Comparison of ENCODE assay signal across 21 mouse cellular contexts in the genomic region with DNA sequence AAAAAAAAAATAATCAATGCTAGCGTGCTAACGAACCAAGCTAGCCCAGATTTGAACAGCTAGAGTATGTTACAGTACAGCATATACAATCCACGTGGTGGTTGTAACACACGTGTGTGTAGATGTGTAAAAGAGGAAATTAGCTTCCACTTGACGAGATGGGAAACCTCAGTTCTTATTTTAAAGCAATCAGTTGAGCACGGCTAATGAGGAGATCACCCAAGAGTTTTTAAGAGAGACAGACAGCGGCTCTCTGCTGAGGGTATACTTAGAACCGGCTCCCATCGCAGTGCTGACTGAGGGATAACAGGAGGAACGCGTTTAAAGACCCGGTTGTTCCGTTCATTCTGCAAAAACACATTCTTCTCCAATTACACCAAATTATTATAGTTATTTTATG.
DNase-seq lines count a peak whose midpoint lies in the region; ATAC-seq and TF ChIP-seq lines count a peak whose summit lies in the region.
"Had no signal": no experiment of that assay in that cellular context is flagged by ENCODE, and none has a peak within 500 bp of the region (broad histone marks: within the 10 kb centered on the region; RNA-seq: fewer than 3 reads in every experiment).

No protein-coding gene starts in this region.

- WGBS in intestine, embryonic 14.5 days, result 60% methylated on average over 13 of the region's 13 CpGs
- 68% methylated on average over 13 of the region's 13 CpGs for WGBS in intestine, postnatal 0 days
- 60% methylated on average over 13 of the region's 13 CpGs for WGBS in lung, postnatal 0 days
- 22% methylated on average over 13 of the region's 13 CpGs for WGBS in forebrain, embryonic 14.5 days
- 63% methylated on average over 13 of the region's 13 CpGs for WGBS in stomach, embryonic 15.5 days
- WGBS in midbrain, embryonic 10.5 days, result 80% methylated on average over 13 of the region's 13 CpGs
- WGBS in heart, adult 2 months, result 83% methylated on average over 13 of the region's 13 CpGs

- no peaks in the 10 kb centered on the region for H3K79me2 ChIP-seq in heart, adult 2 months (replicated peaks; ENCODE audit: control insufficient read depth, insufficient read depth, low read length)

- no peak for TF ChIP-seq CTCF in intestine, postnatal 0 days (IDR thresholded peaks at IDR 0.05; ENCODE audit: low read depth)
- TF ChIP-seq CTCF in lung, postnatal 0 days (IDR thresholded peaks at IDR 0.05), result no peak
- no peak for TF ChIP-seq CTCF in heart, adult 2 months (IDR thresholded peaks at IDR 0.05)

- H3K9ac ChIP-seq in intestine, embryonic 14.5 days (ENCODE audit: low read length), result no peak overlapping the region
- H3K9ac ChIP-seq in intestine, postnatal 0 days (ENCODE audit: low read depth, low read length), result no peak overlapping the region
- H3K9ac ChIP-seq in lung, postnatal 0 days (replicated peaks; ENCODE audit: low read depth), result no peak overlapping the region
- no peak overlapping the region for H3K9ac ChIP-seq in forebrain, embryonic 14.5 days (ENCODE audit: low read length)
- H3K9ac ChIP-seq in stomach, embryonic 15.5 days, result no peak overlapping the region
- H3K9ac ChIP-seq in heart, adult 2 months (ENCODE audit: low read depth, low read length), result no peak overlapping the region
- H3K9ac ChIP-seq: hindbrain, embryonic 14.5 days; liver, embryonic 14.5 days had no signal

- no peak overlapping the region for H3K4me3 ChIP-seq in intestine, embryonic 14.5 days (ENCODE audit: low read depth, low read length)
- no peak overlapping the region for H3K4me3 ChIP-seq in intestine, postnatal 0 days (ENCODE audit: low read depth, low read length)
- H3K4me3 ChIP-seq in lung, postnatal 0 days (ENCODE audit: low read depth, low read length), result no peak overlapping the region
- H3K4me3 ChIP-seq in forebrain, embryonic 14.5 days (ENCODE audit: low read depth, low read length), result no peak overlapping the region
- no peak overlapping the region for H3K4me3 ChIP-seq in stomach, embryonic 15.5 days (replicated peaks)
- no peak overlapping the region for H3K4me3 ChIP-seq in midbrain, embryonic 10.5 days
- H3K4me3 ChIP-seq in heart, adult 2 months, result no peak overlapping the region

- 0 out of 2 replicates have a peak, but pooled peaks cover 10% of the 10 kb centered on the region for H3K4me1 ChIP-seq in intestine, embryonic 14.5 days (replicated peaks; ENCODE audit: control insufficient read depth, insufficient read depth, low read length)
- H3K4me1 ChIP-seq in intestine, postnatal 0 days (replicated peaks; ENCODE audit: control insufficient read depth, insufficient read depth, low read length), result no peaks in the 10 kb centered on the region
- H3K4me1 ChIP-seq in lung, postnatal 0 days (ENCODE audit: insufficient read depth, low read depth, low read length), result no peaks in the 10 kb centered on the region
- H3K4me1 ChIP-seq in forebrain, embryonic 14.5 days (ENCODE audit: control insufficient read depth, insufficient read depth, low read length), result peaks cover 4% of the 10 kb centered on the region; the same call in 1 of the 2 replicates
- no peaks in the 10 kb centered on the region for H3K4me1 ChIP-seq in stomach, embryonic 15.5 days
- peaks cover 15% of the 10 kb centered on the region for H3K4me1 ChIP-seq in midbrain, embryonic 10.5 days
- no peaks in the 10 kb centered on the region for H3K4me1 ChIP-seq in heart, adult 2 months (ENCODE audit: control insufficient read depth, insufficient read depth, low read length)

- no peak for TF ChIP-seq EP300 in lung, postnatal 0 days (IDR thresholded peaks at IDR 0.05)
- no peak for TF ChIP-seq EP300 in heart, adult 2 months (IDR thresholded peaks at IDR 0.05; ENCODE audit: insufficient read depth, low read depth, low read length)

- no peak for DNase-seq in intestine, embryonic 14.5 days (ENCODE audit: low spot score)
- peak; percentile 6 for DNase-seq in lung, postnatal 0 days (ENCODE audit: low spot score)
- DNase-seq in lung, postnatal 14 days, result no peak
- peak; percentile 15 for DNase-seq in forebrain, embryonic 14.5 days (ENCODE audit: low spot score)
- no peak for DNase-seq in midbrain, embryonic 10.5 days (ENCODE audit: low spot score)
- DNase-seq in heart, adult 2 months, result no peak
- DNase-seq: B cell, adult 2 months; cerebellum, adult 9-11 months; heart, adult 18-20 months; heart, postnatal 36 days; kidney, adult 11 months; right cerebral cortex, adult 18-20 months; thymus, adult 18-20 months; thymus, postnatal 4 days had no signal

- no peak for ATAC-seq in intestine, embryonic 14.5 days (replicated peaks; ENCODE audit: low FRiP score, low TSS enrichment, low read depth)
- no peak for ATAC-seq in intestine, postnatal 0 days
- no peak for ATAC-seq in lung, postnatal 0 days
- ATAC-seq in forebrain, embryonic 14.5 days, result no peak
- ATAC-seq in stomach, embryonic 15.5 days (ENCODE audit: insufficient read depth, low FRiP score, low read depth), result no peak

- no peaks in the 10 kb centered on the region for H3K27me3 ChIP-seq in intestine, embryonic 14.5 days (replicated peaks; ENCODE audit: control insufficient read depth, insufficient read depth, low read length)
- H3K27me3 ChIP-seq in intestine, postnatal 0 days (replicated peaks; ENCODE audit: control insufficient read depth, insufficient read depth, low read length), result no peaks in the 10 kb centered on the region
- H3K27me3 ChIP-seq in lung, postnatal 0 days (replicated peaks; ENCODE audit: insufficient read depth, low read length), result no peaks in the 10 kb centered on the region
- no peaks in the 10 kb centered on the region for H3K27me3 ChIP-seq in forebrain, embryonic 14.5 days (replicated peaks; ENCODE audit: control insufficient read depth, insufficient read depth, low read length)
- no peaks in the 10 kb centered on the region for H3K27me3 ChIP-seq in stomach, embryonic 15.5 days (replicated peaks)
- no peaks in the 10 kb centered on the region for H3K27me3 ChIP-seq in midbrain, embryonic 10.5 days (ENCODE audit: low read depth, poor library complexity, severe bottlenecking)
- H3K27me3 ChIP-seq in heart, adult 2 months (ENCODE audit: control insufficient read depth, insufficient read depth, low read length), result no peaks in the 10 kb centered on the region

- no peak overlapping the region for H3K4me2 ChIP-seq in intestine, embryonic 14.5 days (ENCODE audit: low read length)
- H3K4me2 ChIP-seq in intestine, postnatal 0 days (replicated peaks; ENCODE audit: low read depth), result no peak overlapping the region
- no peak overlapping the region for H3K4me2 ChIP-seq in lung, postnatal 0 days (replicated peaks; ENCODE audit: low read depth, low read length)
- no peak overlapping the region for H3K4me2 ChIP-seq in forebrain, embryonic 14.5 days (ENCODE audit: low read length)
- no peak overlapping the region for H3K4me2 ChIP-seq in stomach, embryonic 15.5 days
- H3K4me2 ChIP-seq: hindbrain, embryonic 14.5 days; midbrain, embryonic 11.5 days had no signal

- TF ChIP-seq POLR2A in heart, adult 2 months (IDR thresholded peaks at IDR 0.05; ENCODE audit: insufficient read depth, low read depth, low read length), result no peak

- no peaks in the 10 kb centered on the region for H3K9me3 ChIP-seq in intestine, embryonic 14.5 days (ENCODE audit: control insufficient read depth, low read length)
- H3K9me3 ChIP-seq in intestine, postnatal 0 days (ENCODE audit: control insufficient read depth), result no peaks in the 10 kb centered on the region
- no peaks in the 10 kb centered on the region for H3K9me3 ChIP-seq in lung, postnatal 0 days (ENCODE audit: low read length)
- H3K9me3 ChIP-seq in forebrain, embryonic 14.5 days (replicated peaks; ENCODE audit: control insufficient read depth, low read length), result no peaks in the 10 kb centered on the region
- H3K9me3 ChIP-seq in stomach, embryonic 15.5 days, result no peaks in the 10 kb centered on the region
- H3K9me3 ChIP-seq in midbrain, embryonic 10.5 days (replicated peaks), result no peaks in the 10 kb centered on the region

- intact Hi-C loops in heart, adult 2 months (cut with DNase I), result no loop called here

- H3K27ac ChIP-seq in intestine, embryonic 14.5 days (ENCODE audit: low read depth), result peak overlapping the region; percentile 83; the same call in 1 of the 2 replicates
- no peak overlapping the region for H3K27ac ChIP-seq in intestine, postnatal 0 days (ENCODE audit: low read depth, low read length)
- H3K27ac ChIP-seq in lung, postnatal 0 days (ENCODE audit: low read length), result no peak overlapping the region
- H3K27ac ChIP-seq in forebrain, embryonic 14.5 days (ENCODE audit: low read depth, low read length), result no peak overlapping the region
- H3K27ac ChIP-seq in stomach, embryonic 15.5 days, result peak overlapping the region; percentile 40
- H3K27ac ChIP-seq in midbrain, embryonic 10.5 days (replicated peaks), result no peak overlapping the region
- H3K27ac ChIP-seq in heart, adult 2 months, result no peak overlapping the region
- H3K27ac ChIP-seq: hindbrain, embryonic 14.5 days; kidney, postnatal 0 days; liver, embryonic 14.5 days; macrophage had no signal

- no peaks in the 10 kb centered on the region for H3K36me3 ChIP-seq in intestine, embryonic 14.5 days (ENCODE audit: control insufficient read depth, insufficient read depth, low read length)
- H3K36me3 ChIP-seq in intestine, postnatal 0 days (ENCODE audit: control insufficient read depth, insufficient read depth), result no peaks in the 10 kb centered on the region
- H3K36me3 ChIP-seq in lung, postnatal 0 days (ENCODE audit: insufficient read depth, low read length), result no peaks in the 10 kb centered on the region
- H3K36me3 ChIP-seq in forebrain, embryonic 14.5 days (ENCODE audit: control insufficient read depth, insufficient read depth, low read length), result no peaks in the 10 kb centered on the region
- no peaks in the 10 kb centered on the region for H3K36me3 ChIP-seq in stomach, embryonic 15.5 days
- H3K36me3 ChIP-seq in midbrain, embryonic 10.5 days, result no peaks in the 10 kb centered on the region
- no peaks in the 10 kb centered on the region for H3K36me3 ChIP-seq in heart, adult 2 months (ENCODE audit: control insufficient read depth, insufficient read depth, low read length)

Comparison
In these comparisons a context has a peak if more than half of its experiments do, and no peak if none do; other contexts are left out.
1. DNase-seq: peak in lung, postnatal 0 days (single experiment) and forebrain, embryonic 14.5 days (single experiment); none in intestine, embryonic 14.5 days (single experiment), lung, postnatal 14 days (single experiment), midbrain, embryonic 10.5 days (single experiment) and heart, adult 2 months (0 of 2).
2. H3K27ac ChIP-seq: peak in intestine, embryonic 14.5 days (single experiment) and stomach, embryonic 15.5 days (single experiment); none in intestine, postnatal 0 days (single experiment), lung, postnatal 0 days (single experiment), forebrain, embryonic 14.5 days (single experiment), midbrain, embryonic 10.5 days (single experiment) and heart, adult 2 months (single experiment).